In the genomic region with DNA sequence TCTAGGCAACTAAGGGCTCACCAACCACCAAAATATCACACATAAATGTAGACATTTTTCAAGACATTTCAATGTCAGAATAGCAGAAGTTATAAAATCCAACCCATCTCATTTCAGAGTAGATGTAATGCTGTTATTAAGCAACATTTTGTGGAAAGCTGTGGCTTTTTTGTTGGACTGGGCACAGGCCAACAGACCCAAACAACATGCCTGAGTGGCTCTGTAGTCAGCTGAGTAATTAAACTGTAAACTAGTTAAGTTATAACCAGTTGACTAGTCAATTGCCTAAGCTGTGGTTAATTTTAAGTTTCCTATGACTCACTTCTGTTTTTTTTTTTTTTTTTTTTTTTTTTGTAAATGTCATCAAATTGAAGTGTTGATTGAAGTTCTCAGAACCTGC, we compare ENCODE assay signal across 26 mouse cellular contexts. TPM values are rescaled to one million over a fixed set of nuclear protein-coding genes. Genes with fewer than 3 reads are reported as not detected.
DNase-seq lines count a peak whose midpoint lies in the region; ATAC-seq and TF ChIP-seq lines count a peak whose summit lies in the region.
"Had no signal": no experiment of that assay in that cellular context is flagged by ENCODE, and none has a peak within 500 bp of the region (broad histone marks: within the 10 kb centered on the region; RNA-seq: fewer than 3 reads in every experiment).

No protein-coding gene starts in this region.

- dilution Hi-C loops in CH12.LX (cut with MboI; ENCODE audit: extremely low pct_ligation_motif_present, extremely low pct_unique_long_range_greater_than_20kb, low sequenced_read_pairs) = no loop called here

- H3K9me3 ChIP-seq in kidney, embryonic 14.5 days (ENCODE audit: control insufficient read depth, low read length) = no peaks in the 10 kb centered on the region
- no peaks in the 10 kb centered on the region for H3K9me3 ChIP-seq in CH12.LX (replicated peaks; ENCODE audit: low read length)
- H3K9me3 ChIP-seq: embryonic facial prominence, embryonic 10.5 days; forebrain, embryonic 13.5 days; heart, embryonic 13.5 days; hindbrain, embryonic 12.5 days had no signal

- TF ChIP-seq POLR2A in kidney, adult 2 months (IDR thresholded peaks at IDR 0.05; ENCODE audit: low read depth, low read length) = no peak
- TF ChIP-seq POLR2A in CH12.LX (IDR thresholded peaks at IDR 0.05; ENCODE audit: low read depth, low read length) = no peak

- H3K4me1 ChIP-seq in kidney, adult 2 months (ENCODE audit: control insufficient read depth, insufficient read depth, low read length) = peaks cover 3% of the 10 kb centered on the region; the same call in 1 of the 2 replicates
- H3K4me1 ChIP-seq in kidney, embryonic 14.5 days (ENCODE audit: control insufficient read depth, insufficient read depth, low read length) = no peaks in the 10 kb centered on the region
- H3K4me1 ChIP-seq in CH12.LX (ENCODE audit: control insufficient read depth in 1 of 2, insufficient read depth in 2 of 2) = no peaks in the 10 kb centered on the region
- H3K4me1 ChIP-seq: embryonic facial prominence, embryonic 10.5 days; forebrain, embryonic 13.5 days; hindbrain, embryonic 12.5 days had no signal

- TF ChIP-seq RAD21 in CH12.LX (IDR thresholded peaks at IDR 0.05; ENCODE audit: low read depth, low read length) = no peak

- H3K36me3 ChIP-seq in kidney, adult 2 months (ENCODE audit: control insufficient read depth, insufficient read depth, low read length) = no peaks in the 10 kb centered on the region
- no peaks in the 10 kb centered on the region for H3K36me3 ChIP-seq in kidney, embryonic 14.5 days (ENCODE audit: control insufficient read depth, insufficient read depth, low read length)
- H3K36me3 ChIP-seq in CH12.LX (replicated peaks in 1 of 2; ENCODE audit: control insufficient read depth in 1 of 2, insufficient read depth in 1 of 2, low read length in 1 of 2) = no peaks in the 10 kb centered on the region
- H3K36me3 ChIP-seq: embryonic facial prominence, embryonic 10.5 days; heart, embryonic 13.5 days; hindbrain, embryonic 12.5 days had no signal

- H3K27ac ChIP-seq in kidney, adult 2 months (ENCODE audit: insufficient read depth, low read depth, low read length) = no peak overlapping the region
- H3K27ac ChIP-seq in kidney, embryonic 14.5 days (ENCODE audit: low read depth, low read length) = no peak overlapping the region
- no peak overlapping the region for H3K27ac ChIP-seq in CH12.LX (ENCODE audit: insufficient read depth, low read depth)
- H3K27ac ChIP-seq: embryonic facial prominence, embryonic 10.5 days; forebrain, embryonic 13.5 days; heart, embryonic 13.5 days; hindbrain, embryonic 12.5 days had no signal

- H3K4me3 ChIP-seq in kidney, adult 2 months (ENCODE audit: insufficient read depth, low read depth, low read length) = no peak overlapping the region
- H3K4me3 ChIP-seq in kidney, embryonic 14.5 days (ENCODE audit: low read length) = no peak overlapping the region
- H3K4me3 ChIP-seq in CH12.LX (replicated peaks in 1 of 3; ENCODE audit: low read depth in 2 of 3, low read length in 2 of 3, poor library complexity in 1 of 3) = no peak overlapping the region
- H3K4me3 ChIP-seq: embryonic facial prominence, embryonic 10.5 days; forebrain, embryonic 13.5 days; heart, embryonic 13.5 days; hindbrain, embryonic 12.5 days had no signal

- TF ChIP-seq EP300 in CH12.LX (IDR thresholded peaks at IDR 0.05; ENCODE audit: low read length) = no peak

- no peak overlapping the region for H3K9ac ChIP-seq in kidney, embryonic 14.5 days (ENCODE audit: low read depth, low read length)
- no peak overlapping the region for H3K9ac ChIP-seq in CH12.LX (ENCODE audit: insufficient read depth, low read depth)
- H3K9ac ChIP-seq: forebrain, embryonic 13.5 days; forebrain, postnatal 0 days; heart, embryonic 13.5 days; hindbrain, embryonic 12.5 days had no signal

- no peaks in the 10 kb centered on the region for H3K27me3 ChIP-seq in kidney, adult 2 months (replicated peaks; ENCODE audit: control insufficient read depth, insufficient read depth, low read length)
- H3K27me3 ChIP-seq in kidney, embryonic 14.5 days (ENCODE audit: control insufficient read depth, insufficient read depth, low read length) = no peaks in the 10 kb centered on the region
- no peaks in the 10 kb centered on the region for H3K27me3 ChIP-seq in CH12.LX (replicated peaks)
- H3K27me3 ChIP-seq: forebrain, embryonic 13.5 days; heart, embryonic 13.5 days; hindbrain, embryonic 12.5 days had no signal

- ATAC-seq in kidney, embryonic 14.5 days (ENCODE audit: low FRiP score, low TSS enrichment) = no peak
- ATAC-seq in hematopoietic stem cell, adult 5-6 weeks (replicated peaks in 1 of 2; ENCODE audit: insufficient read depth in 1 of 2, low FRiP score in 2 of 2, low TSS enrichment in 1 of 2, low read depth in 1 of 2, poor library complexity in 2 of 2, severe bottlenecking in 2 of 2) = peak; percentile 27 to 72; a peak in 2 of 4 replicates
- ATAC-seq in neutrophil, adult 5-6 weeks (ENCODE audit: extremely low read depth, insufficient number of reproducible peaks, low FRiP score, poor library complexity, severe bottlenecking) = 0 out of 2 replicates have a peak, but pooled peaks have one; percentile 46
- ATAC-seq: forebrain, embryonic 13.5 days; forebrain, postnatal 0 days; hindbrain, embryonic 16.5 days; inflammation-experienced regulatory T-cells, adult 6 months had no signal

- H3K79me2 ChIP-seq in CH12.LX (replicated peaks; ENCODE audit: control insufficient read depth, extremely low read depth, insufficient read depth, poor library complexity, severe bottlenecking) = no peaks in the 10 kb centered on the region

- DNase-seq in kidney, adult 2 months = peak; percentile 44
- DNase-seq in CH12.LX (ENCODE audit: extremely low read depth) = no peak
- no peak for DNase-seq in adrenal gland, adult 18-20 months (ENCODE audit: low spot score in 2 of 2)
- no peak for DNase-seq in embryo, embryonic 9.5 days (ENCODE audit: extremely low spot score)
- no peak for DNase-seq in lung, postnatal 4 days
- DNase-seq: adrenal gland, postnatal 10 days; cerebellum, adult 11-12 months; cerebellum, adult 9-10 months; cerebellum, postnatal 25 days; forebrain, postnatal 0 days; gastrocnemius, postnatal 14 days; heart, postnatal 36 days had no signal

- in situ Hi-C loops in CH12.LX (cut with MboI; ENCODE audit: low pct_ligation_motif_present, low pct_unique_long_range_greater_than_20kb, low sequenced_read_pairs) = no loop called here

- H3K4me2 ChIP-seq in kidney, embryonic 14.5 days (replicated peaks; ENCODE audit: low read depth, low read length) = no peak overlapping the region
- no peak overlapping the region for H3K4me2 ChIP-seq in CH12.LX (ENCODE audit: insufficient read depth, low read depth, poor library complexity, severe bottlenecking)
- H3K4me2 ChIP-seq: forebrain, embryonic 13.5 days; heart, embryonic 13.5 days; hindbrain, embryonic 12.5 days had no signal

- no peak for TF ChIP-seq CTCF in kidney, adult 2 months (conservative IDR thresholded peaks at IDR 0.05; ENCODE audit: insufficient read depth, insufficient read length, low read depth, low read length)
- no peak for TF ChIP-seq CTCF in CH12.LX (conservative IDR thresholded peaks at IDR 0.05 in 1 of 2, IDR thresholded peaks at IDR 0.05 in 1 of 2; ENCODE audit: low read depth in 2 of 2, low read length in 2 of 2)

TF ChIP-seq in CH12.LX, 34 proteins besides CTCF, POLR2A, EP300 and RAD21:
- TF ChIP-seq ZNF384 (IDR thresholded peaks at IDR 0.05; ENCODE audit: low read depth, low read length) (peak; percentile 53), CHD1 (IDR thresholded peaks at IDR 0.05; ENCODE audit: low read depth, low read length) (no peak)

RNA-seq across cellular contexts. Expression of a gene that starts 44.4 kb away (rescaled TPM):
- polyA plus RNA-seq in kidney, adult 2 months (2012; rRNA removed) = 0.02 and 0.03 TPM in 2 replicates
- polyA plus RNA-seq in kidney, embryonic 14.5 days (2014; fragmentation: Nextera tagmentation; extraction: Ambion mirVana) = not detected in 2 replicates
- total RNA-seq in CH12.LX (2012; rRNA removed) (not detected in 2 replicates), CH12.LX (2014; rRNA removed) (not detected in 2 replicates)
- not detected in 2 replicates for polyA plus RNA-seq in CH12.LX (2012; ENCODE audit: insufficient read length, low read depth)
- not detected in 2 replicates for total RNA-seq in hematopoietic stem cell, adult 5-6 weeks (2017)
- total RNA-seq in neutrophil, adult 5-6 weeks (2017) = 0.25 TPM in 1 of 2 replicates, not detected in the other
- not detected for total RNA-seq in adrenal gland, adult 18-20 months (2021)
- total RNA-seq: adrenal gland, postnatal 10 days; forebrain, postnatal 0 days; gastrocnemius, adult 18-20 months; gastrocnemius, postnatal 14 days; heart, adult 8-10 months; heart, postnatal 36 days; MEL had no signal
- polyA plus RNA-seq: embryonic facial prominence, embryonic 10.5 days; embryonic facial prominence, embryonic 14.5 days; forebrain, embryonic 13.5 days; forebrain, postnatal 0 days; heart, embryonic 13.5 days; heart, postnatal 0 days; hindbrain, embryonic 12.5 days; hindbrain, embryonic 16.5 days had no signal
